Mouse (Mus musculus): ENCODE results near the gene Csrnp3. TPM values are rescaled to one million over a fixed set of nuclear protein-coding genes. Genes with fewer than 3 reads are reported as not detected.

The Csrnp3 gene
- polyA plus RNA-seq, 1 experiment: 29.1 TPM

DNA sequence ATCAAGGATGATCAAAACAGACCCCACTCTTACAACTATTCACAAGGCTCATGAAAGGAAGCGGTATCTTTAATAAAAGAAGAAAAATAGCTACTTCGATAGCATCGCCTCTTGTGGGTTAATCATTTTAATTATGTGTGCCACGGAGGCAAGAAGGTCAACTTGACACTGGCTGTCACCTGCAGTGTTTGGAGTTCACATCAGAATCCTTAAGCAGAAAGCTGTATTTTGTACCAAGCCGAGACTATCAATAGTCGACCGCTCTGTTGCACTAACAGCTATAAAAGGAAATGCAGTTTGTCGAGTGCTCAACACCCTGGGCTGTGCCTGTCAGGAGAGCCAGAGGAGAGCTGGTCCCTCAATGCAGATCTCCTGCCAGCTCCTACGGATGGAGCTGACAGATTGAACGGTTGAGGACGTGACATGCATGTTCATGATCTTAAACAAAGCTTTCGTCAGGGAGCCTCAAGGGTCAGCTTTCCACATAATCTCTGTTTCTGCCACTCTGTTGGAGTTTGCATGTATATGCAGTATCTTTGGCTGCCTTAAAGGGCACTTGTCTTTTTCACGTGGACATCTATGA is 149.4 kb downstream of the Csrnp3 start:
- DNase-seq (ENCODE audit: extremely low spot score in 1 of 2, low spot score in 1 of 2): peak in 1 of 2 experiments; percentile 51

DNA sequence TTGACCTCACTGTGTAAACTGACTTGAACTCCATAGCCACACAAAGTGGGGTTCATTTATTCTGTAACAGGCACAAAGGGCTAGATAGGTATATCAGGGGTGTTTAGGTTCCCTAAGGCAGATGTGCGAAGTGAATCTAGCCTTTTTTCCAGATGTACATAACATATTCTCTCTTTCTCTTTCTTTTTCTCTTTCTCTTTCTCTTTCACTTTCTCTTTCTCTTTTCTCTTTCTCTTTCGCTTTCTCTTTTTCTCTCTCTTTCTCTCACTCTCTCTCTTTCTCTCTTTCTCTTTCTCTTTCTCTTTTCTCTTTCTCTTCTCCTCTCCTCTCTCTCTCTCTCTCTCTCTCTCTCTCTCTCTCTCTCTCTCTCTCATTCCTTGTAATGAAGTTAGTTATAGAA is 153.2 kb downstream of the Csrnp3 start:
- DNase-seq (ENCODE audit: extremely low spot score in 1 of 2, low spot score in 1 of 2): no peak

DNA sequence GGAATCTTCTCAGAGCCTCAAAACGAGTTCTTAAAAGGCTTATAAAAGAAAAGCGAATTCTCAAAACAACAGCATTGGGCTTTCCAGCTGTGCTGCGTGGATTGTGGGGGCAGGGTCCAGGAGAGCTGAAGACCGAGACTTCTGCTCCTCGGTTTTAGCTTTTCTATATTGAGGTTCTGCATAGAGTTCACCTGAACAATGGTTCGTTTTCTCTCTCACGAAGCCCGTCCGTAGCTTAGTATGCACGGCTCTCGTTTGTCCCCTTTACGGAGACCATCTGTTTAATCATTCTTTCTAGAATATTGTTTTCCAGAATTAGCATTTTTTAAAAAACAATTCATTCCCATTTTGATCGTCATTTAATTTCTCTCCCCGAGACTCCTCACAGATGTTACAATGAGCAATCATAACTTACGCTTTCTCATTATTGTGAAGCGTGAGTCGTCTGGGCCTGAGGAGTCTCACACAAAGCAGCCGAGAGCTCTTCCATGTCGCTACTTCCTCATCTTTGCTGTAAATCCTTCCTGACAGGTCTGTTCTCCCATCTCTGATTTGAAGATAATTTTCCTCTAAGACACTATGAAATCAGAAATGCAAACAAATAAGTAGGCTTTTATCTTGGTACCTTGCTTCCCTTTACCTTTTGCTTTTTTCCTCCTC is 163.6 kb downstream of the Csrnp3 start:
- DNase-seq (ENCODE audit: extremely low spot score in 1 of 2, low spot score in 1 of 2): no peak

DNA sequence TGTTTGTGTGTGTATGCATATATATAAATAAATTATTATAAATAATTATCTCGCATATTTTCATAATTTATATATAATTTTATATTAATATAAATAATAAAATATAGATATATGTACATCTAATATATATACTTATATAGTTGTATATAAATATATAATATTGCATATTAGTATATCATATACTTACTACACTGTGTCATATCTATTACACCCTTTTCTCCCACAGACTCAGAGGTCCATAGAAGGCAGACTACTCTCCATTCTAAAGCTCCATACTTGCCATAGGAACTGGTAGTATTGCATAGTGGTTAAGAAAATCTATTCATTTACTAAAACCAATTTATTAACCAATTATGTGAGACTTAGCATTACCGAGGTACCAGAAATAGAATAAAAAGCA is 164.1 kb downstream of the Csrnp3 start:
- DNase-seq (ENCODE audit: extremely low spot score in 1 of 2, low spot score in 1 of 2): no peak

DNA sequence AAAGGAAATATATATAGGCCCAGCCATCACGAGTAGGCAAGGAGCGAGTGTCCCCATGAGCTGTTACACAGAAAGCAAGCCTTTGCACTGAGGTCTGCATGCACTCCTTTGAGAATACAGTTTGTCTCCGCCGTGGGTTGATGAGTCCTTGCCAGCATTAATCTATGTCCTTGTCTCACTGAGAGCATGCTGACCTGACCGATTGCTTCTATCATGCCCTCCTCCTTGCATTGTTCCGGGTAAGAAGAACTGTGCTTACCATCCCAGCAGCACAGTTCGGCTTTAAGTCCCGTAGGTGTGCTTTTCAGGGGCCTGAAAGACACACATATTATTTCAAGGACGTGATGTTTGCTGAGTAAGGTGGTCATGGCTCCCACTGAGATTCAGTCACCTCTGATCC is 173.1 kb downstream of the Csrnp3 start:
- no peak for DNase-seq (ENCODE audit: extremely low spot score in 1 of 2, low spot score in 1 of 2)

DNA sequence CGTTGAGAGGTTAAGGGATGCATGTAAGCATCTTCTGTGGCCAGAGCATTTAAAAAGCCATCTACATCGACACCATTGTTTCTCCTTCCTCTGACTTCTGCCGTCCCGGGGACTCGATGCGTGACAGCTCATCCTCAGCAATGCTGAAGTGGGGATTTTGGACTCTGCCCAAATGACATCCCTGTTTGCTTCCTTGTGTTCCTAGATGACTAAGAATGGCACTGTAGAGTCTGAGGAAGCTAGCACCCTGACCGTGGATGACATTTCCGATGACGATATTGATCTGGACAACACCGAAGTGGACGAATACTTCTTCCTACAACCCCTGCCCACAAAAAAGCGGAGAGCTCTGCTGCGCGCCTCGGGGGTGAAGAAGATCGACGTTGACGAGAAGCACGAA is 173.7 kb downstream of the Csrnp3 start:
- DNase-seq (ENCODE audit: extremely low spot score in 1 of 2, low spot score in 1 of 2): no peak

DNA sequence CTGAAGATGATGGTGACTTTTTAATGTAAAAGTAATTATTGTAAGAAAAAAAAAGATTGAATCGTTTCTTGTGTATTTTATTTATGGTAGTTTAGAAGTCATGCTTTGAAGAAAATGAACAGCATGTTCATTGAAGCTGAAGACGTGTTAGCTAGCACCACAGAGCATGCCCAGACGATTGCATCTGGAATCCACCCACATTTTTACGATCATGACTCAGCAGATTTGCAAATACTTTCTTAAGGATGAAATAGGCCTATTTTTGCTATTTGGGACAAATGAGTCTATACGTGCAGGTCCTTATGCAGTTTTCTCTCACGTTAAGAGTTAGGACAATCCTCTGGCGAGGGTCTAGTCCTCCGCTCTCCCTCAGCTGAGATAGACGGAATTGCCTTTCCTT is 177.9 kb downstream of the Csrnp3 start:
- peak in 1 of 2 experiments; percentile 79 for DNase-seq (ENCODE audit: extremely low spot score in 1 of 2, low spot score in 1 of 2)

DNA sequence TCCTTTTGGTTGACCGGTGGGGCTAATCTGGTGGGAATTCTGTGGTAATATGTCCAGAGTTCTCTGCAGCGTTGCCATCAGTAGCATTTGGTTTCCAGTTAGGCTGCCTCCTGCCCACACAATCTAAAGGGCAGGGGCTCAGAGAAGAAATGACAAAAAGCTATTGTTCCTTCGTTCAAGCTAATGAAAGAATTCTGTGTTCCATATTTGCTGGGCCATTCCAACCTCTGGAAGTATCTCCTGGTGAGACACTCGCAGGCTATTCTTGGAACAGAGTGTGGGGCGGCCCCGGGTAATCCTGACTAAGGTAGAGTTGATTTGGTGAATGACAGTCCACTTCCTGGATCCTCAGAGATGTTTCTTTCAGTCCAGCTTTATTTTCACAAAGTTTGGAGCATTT is 179.3 kb downstream of the Csrnp3 start:
- DNase-seq (ENCODE audit: extremely low spot score in 1 of 2, low spot score in 1 of 2): no peak

DNA sequence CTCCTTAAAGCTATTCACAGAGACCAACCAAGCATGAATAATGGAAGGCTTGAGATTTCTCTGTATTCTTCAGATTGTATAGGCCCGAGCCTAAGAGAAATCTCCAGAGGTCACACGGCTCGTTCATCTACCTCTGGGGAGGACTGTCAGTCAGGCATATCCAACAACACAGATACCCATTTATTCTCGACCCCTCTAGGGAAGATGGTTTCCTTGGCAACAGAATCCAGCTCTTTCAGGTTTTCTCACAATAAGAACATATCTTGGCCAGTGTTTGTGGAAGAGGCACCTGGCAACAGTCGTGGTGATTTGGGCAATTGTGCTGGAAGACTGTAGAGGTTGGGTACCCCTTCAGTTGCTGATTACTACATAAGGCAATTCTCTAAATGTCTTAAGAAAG is 183.2 kb downstream of the Csrnp3 start:
- no peak for DNase-seq (ENCODE audit: extremely low spot score in 1 of 2, low spot score in 1 of 2)

DNA sequence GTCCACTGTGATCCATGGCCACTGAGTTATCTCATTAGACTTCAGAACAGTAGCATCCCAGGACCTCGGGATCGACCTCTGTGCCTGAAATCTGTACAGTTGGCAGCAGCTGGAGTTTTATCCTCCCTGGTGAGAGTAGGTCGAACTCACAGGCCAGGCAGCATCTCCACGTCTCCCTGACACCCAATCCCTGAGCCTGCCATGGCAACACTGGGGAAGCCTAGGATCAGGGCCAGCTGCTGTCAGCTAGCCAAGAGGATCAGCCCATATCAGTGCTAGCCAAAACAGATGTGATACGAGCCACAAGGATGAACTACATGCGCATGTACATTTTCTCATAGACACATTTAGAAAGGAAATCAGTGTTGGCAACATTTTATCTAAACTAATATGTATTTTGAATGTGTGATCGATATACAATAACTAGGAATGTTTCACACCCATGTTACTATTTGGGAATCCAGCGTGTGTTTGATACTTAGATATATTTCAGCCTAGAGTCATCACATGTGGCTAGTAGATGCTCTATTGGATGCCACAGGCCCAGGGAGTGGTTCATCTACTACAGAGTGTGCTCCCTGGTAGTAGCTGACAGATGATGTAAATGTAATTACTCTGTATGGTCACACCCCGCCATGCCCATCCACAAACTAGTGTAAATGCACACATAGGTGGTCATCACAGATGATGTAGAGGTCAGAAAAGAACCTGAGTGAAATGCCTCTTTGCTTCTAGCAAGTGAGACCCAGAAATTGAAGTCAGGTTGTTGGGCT is 189.5 kb downstream of the Csrnp3 start:
- DNase-seq (ENCODE audit: extremely low spot score in 1 of 2, low spot score in 1 of 2): peak in 1 of 2 experiments; percentile 58

DNA sequence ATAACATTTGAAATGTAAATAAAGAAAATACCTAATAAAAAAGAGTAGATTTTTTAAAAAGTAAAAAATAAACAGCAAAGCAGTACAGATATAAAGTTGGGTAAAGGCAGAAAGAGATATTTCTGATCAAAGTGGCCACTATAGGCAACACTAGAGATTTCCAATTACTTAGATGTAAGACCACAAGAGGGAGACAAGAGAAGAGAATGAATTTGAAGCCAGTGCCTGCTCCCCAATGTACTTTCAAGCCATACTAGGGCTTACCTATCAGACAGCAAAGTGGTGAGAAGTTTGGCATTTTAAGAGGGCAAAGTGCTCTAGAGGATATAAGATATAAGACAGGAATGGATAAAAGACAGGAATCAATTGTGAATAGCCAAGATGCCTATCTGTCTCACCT is 195.0 kb downstream of the Csrnp3 start:
- no peak for DNase-seq (ENCODE audit: extremely low spot score in 1 of 2, low spot score in 1 of 2)

DNA sequence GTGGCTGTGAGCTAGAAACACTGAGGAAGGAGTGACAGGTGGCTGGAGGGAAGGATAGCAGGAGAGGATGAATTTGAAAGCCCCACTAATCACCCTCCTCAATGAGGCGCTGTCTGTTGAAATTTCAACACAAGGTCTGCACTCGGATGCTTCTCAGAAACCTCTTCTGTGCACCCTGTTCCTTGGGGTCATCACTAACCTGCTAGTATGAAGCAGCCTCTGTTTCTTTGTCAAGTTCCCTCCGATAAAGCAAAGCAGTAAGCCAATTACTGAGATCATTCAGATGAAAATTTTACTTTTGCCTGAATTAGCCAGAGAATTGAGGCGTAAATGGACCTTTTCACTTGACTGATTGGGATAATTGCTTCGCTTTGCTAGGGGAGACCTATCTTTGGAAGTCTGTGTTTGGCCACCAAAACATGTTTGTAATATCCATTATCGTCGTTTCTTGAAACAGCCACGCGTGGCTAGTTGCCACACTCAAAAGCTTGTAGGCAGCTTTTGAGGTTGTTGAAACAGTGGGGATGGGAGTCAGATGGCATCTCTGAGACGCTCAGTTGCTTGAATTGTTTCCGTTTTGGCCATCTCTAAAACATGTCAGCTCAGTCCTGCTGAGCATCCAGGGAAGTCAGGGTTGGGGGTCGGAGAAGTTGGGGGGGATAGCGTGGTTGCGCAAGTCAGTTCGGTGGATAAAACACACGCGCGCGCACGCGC is 195.8 kb downstream of the Csrnp3 start:
- no peak for DNase-seq (ENCODE audit: extremely low spot score in 1 of 2, low spot score in 1 of 2)

DNA sequence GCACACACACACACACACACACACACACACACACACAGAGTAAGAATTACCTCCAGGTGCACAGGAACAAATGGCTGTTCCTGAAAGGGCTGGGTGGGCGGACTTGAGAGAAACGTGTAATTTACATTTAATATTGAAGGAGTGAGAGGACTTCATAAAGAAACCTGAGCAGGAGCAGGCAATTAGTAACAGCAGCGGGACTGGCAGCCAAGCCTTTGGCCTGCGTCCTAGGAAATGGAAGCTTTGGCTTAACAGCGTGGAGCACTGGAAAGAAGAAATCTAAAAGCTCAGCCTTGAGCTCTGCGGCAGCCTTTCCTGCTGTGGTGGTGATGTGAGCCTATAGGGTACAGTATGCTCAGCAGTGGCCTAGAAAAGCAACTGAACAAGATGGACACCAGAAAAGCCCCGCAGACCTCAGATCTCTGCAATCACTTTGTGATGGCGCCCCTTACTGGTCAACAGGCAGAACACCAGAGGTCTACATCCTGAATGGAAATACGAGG is 196.4 kb downstream of the Csrnp3 start:
- peak in 1 of 2 experiments; percentile 77 for DNase-seq (ENCODE audit: extremely low spot score in 1 of 2, low spot score in 1 of 2)

DNA sequence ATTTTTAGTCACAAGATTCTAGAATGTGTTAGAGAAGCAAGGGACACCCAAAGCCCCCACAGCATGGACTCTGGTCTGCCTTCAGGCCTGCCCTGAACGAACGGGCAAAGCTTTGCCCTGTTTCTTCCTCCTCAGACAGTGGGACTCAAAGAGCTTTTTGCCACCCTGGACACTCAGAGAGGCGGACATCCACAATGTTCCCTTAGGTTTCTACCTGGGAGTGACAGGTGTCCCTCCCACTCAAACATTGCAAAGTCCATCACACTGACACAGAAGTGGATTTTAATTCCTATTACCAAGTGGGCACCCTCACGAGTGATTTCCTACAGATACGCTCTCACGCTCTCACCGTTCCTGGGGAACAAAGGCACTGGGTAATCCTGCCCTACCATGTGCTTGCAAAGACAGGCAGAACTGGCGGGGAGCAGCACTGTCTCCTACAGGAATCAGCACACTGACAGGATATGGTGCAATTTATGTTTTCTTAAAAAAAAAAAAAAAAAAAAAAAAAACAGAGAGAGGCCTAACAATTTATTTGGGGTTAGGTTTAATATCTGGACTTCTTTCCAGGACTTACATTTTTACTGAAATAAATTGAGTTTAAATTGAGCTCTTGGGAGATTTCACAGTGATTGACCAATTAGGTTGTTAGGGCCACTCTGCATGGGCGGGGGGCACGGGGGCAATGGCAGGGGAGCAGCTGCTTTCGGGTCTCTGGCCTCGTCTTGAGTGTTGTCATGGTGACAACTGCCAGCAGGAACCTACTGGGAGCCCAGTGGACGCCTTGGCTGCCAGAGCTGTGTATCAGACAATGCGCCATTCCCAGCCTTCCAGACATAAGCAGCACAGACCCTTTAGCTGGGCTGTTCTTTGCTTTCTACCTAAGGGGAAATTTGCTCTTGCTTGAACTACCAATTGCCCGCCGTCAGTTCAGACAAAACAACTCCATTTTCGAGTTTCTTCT is 198.2 kb downstream of the Csrnp3 start:
- no peak for DNase-seq (ENCODE audit: extremely low spot score in 1 of 2, low spot score in 1 of 2)

DNA sequence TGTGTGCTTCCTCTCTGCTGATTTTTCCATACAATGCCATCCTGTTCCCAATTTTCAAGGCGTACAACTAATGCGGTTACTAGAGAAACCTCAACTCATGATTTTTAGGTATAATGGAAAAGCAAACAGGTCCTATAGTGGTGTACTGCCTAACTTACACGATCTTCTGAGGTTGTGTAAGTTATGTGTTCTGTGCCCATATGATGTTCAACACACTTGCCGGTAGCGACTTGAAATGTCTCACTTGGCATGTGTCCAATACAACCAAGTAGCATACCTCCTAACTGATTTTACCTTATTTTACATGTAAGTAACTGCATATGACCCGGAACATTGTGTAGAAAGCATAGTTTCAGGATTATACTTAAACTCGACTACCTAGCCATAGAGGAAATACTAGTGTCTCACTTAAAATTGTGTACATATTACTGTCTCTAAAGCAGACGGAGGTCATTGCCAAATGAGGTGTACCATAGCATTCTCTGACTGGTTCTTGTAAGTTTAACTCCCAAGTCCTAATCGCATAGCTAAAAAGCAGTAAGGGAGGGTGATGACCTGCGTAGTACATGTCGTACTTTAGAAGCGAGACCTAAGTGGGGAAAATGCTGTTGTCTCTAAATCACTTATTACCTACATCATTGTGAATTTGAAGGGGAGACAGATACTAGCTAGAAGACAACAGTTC is 199.0 kb downstream of the Csrnp3 start:
- DNase-seq (ENCODE audit: extremely low spot score in 1 of 2, low spot score in 1 of 2): no peak

DNA sequence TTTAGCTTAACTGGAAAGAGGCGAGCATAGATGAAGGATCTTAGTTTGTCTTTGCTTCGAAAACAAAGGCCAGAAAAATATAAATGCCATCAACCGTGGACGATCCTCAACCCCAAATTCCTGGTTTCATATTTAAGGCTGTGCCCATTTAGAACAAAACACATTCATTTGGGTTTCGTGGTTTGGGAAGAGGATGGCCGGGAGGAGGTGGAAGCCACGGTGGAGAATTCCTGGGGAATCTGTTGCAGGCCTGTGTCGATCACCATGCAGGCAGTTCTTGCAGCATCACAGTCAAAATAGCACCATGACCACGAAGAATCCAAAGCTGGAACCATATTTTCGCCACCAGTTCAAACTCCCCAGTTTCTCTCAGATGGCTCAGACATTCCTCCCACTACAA is 217.7 kb downstream of the Csrnp3 start:
- no peak for DNase-seq (ENCODE audit: extremely low spot score in 1 of 2, low spot score in 1 of 2)

DNA sequence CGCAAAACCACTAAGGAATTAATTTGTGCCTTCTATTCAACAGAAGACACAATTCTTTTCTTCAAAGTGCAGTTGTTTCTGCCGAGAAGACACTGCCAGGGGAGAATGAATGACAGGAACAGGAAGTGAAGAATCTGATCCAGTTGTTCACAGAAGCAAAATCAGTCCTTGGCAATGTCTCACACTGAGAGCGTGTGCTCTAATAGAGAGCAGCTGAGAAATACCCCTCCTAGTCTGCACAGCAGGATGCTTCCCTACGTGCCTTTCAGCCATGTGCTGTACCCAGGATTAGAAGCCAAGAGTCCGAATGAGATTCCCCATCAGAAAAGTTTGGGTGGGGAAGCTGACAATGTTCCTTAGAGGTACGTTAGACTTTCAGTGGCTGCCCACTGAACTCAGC is 223.9 kb downstream of the Csrnp3 start:
- DNase-seq (ENCODE audit: extremely low spot score in 1 of 2, low spot score in 1 of 2): no peak

DNA sequence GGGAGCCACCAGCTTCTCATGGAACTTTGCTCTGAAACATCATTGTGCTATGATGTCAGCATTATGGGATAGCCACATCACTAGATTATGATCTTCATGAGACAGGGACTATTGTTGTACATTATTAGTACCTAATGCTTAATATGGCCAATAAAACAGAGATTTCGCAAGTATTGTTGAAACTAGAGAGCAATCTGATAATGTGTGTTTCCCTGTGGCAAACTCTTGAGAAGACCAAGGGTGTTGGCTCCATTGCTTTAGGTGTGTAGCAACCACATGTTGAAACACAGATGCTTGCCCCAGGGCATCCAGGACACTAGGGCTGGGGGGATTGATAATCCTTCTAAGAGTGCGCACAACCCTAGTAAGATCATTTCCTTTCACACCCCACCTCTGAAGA is 235.2 kb downstream of the Csrnp3 start:
- DNase-seq (ENCODE audit: extremely low spot score in 1 of 2, low spot score in 1 of 2): no peak
